Mouse (Mus musculus) brain, embryonic 14.5 days (tissue): Measurements from ENCODE around the gene Fam227a.

Experiments
- CTCF ChIP-seq: fragments of 200-500 bp; IDR thresholded peaks from 2 replicates; pipeline ENCODE4 v1.5.1; 2012; ENCODE audit warnings: inconsistent platforms, mild to moderate bottlenecking, moderate library complexity, borderline replicate concordance; ENCODE audit not compliant: insufficient read depth, insufficient read length; ENCODE audit errors: extremely low read depth
- POLR2A ChIP-seq: fragments of 200-500 bp; IDR thresholded peaks from 2 replicates; pipeline ENCODE4 v1.6.1; 2012; ENCODE audit warnings: mild to moderate bottlenecking, inconsistent platforms, borderline replicate concordance; ENCODE audit not compliant: poor library complexity, insufficient read depth, insufficient read length, severe bottlenecking; ENCODE audit errors: extremely low read depth

DNA sequence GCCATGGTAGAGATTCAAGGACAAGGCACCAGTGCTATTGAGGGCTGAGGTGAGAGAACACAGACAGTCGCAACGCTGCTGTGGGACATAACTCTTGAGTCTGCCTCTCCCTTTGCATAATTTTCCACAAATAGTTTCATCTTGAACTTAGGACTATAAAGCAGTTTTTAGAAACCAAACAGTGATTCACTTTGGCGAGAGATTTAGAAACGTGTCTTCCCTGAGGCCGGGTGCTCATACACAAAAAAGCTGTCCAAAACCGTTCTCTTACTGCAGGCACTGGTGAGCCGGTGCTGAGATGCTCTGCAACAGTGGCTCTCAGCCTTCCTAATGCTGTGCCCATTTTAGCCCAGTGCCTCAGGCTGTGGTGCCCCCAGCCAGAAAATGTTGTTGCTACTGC, 50.5 kb downstream of the Fam227a start:
- TF ChIP-seq POLR2A (no peak), CTCF (no peak)
